Mouse (Mus musculus): ENCODE results near the gene Gpr171.
"Not testable (repeated sequence)": the region's sequence is repeated elsewhere in the genome, so short reads cannot be mapped to it uniquely, and the experiment has no call there.

Gene Gpr171

DNA sequence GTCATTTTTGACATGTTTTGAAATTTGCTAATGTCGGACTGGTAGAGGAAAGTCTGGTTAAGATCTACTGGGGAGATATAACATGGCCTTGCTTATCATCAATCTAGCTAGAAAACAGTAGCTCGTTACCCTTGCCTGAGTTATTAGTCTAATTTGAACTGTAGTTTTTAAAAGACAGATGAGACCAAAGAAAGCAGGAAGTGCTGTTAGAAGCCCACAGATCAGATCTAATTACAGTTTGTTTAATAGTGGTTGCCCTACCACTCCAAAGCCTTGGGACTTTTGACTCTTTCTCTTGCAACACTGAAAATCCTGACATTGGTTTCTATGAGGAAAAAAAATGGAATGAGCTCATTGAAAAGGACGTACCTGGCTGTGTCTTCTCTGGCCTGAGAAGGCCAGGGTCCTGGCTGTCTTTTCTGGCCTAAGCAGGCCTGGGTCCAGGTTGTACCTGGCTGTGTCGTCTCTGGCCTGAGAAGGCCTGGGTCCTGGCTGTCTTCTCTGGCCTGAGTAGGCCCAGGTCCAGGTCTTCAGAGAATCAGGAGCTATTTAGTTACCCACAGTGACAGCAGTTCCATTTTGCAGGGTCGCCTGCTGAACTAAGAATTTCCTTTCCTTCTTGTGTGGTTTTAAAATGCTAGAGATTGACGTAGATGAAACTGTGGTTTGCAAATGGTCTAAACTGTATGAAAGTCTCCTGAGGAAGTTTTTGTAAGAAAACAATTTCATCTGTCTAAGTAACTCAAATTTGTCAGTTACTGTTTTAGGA, at the start of gene Gpr171:
Gpr171 (minus strand) TSS at position 604 of the 769 bp plus-strand sequence.
- no peak for DNase-seq

DNA sequence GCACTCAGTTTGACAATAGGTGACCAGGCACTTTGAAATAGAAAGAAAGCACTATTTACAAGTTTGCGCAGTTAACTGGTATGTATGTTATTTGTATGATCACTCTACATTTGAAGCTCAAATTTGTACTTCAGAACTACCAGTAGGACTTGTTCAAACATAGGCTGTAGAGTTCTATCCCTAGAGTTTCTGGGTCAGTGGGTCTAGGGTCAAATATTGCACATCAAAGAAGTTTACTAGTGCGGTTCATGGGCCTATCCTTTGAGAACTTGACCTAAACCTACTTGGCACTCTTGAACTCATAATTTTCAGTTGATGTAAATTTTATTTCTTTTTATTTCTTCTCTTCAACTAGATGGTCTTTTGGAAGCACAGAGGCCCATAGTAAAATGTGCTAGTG, 49.0 kb upstream of the Gpr171 start:
- no peak for DNase-seq

GRCm38 (mm10) chr3:59149646-59150045, 48.0 kb upstream of the Gpr171 start:
- DNase-seq: no peak

DNA sequence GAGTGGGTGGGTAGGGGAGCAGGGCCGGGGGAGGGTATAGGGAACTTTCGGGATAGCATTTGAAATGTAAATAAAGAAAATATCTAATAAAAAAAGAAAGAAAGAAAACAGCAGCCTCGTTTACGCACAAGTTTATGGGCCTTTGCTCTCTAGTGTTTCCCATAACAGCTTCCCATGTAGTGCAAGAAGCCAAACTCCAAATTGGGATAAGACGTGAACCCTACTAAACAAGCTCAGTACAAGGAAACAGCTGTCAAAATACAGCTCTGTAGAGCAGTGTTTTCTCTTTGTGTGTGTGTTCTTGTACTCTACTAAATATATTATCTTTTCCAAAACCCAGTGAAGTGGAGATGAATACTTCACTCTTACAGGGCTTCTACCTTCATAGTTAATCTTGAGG, 43.6 kb upstream of the Gpr171 start:
- no peak for DNase-seq

DNA sequence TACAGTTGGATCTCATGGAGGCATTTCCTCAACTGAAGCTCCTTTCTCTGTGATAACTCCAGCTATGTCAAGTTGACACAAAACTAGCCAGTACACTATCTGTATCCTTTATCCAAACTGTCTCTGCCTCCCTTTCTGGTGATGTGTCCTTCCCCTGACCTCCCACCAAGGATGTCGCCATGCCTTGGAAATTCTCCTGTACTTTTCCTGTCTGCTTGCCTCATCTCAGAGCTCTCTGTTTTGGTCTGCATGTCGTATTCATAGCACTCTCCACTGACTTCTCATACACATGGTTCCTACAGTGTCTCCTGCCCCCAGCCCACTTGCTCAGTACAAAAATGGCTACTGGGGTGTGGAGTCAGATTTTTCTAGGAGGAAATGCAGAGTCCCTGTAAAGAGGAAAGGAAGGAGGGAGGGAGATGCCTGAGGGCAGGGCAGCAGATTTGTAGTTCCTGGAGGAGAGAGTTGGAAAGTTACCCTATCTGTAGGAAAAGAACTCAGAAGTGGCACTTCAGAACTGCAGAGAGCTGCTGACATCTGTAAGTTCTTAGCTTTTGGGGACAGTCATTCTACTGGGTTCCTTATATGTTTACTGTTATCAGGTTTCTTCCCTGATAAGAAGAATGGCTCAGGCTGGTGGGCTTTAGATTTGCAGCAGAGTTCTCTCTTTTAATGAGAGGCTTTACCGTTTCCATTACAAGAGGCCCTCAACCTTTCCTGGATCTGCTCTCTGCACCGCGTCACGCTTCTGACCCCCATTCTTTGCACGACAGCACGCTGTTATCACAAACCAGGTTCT, 40.1 kb upstream of the Gpr171 start:
- DNase-seq: no peak

DNA sequence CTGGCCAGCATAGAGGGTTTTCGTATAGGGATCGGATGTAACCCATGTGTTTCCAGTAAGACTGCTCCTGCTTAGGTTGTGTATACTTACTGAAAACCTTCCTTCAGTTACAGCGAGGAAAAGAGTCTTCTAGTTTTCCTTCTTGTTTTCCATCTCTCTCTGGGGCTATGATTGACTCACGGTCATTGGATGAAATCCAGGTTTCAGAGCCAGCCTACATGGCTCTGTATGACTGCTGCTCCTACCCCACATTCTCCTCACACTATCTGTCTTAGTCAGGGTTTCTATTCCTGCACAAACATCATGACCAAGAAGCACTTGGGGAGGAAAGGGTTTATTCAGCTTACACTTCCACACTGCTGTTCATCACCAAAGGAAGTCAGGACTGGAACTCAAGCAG, 39.3 kb upstream of the Gpr171 start:
- not testable (repeated sequence) for DNase-seq

- DNase-seq: no peak
Measured at GRCm38 (mm10) chr3:59140115-59140514, 38.5 kb upstream of the Gpr171 start.

- peak in 1 of 2 experiments; percentile 33 for DNase-seq
Measured at GRCm38 (mm10) chr3:59139651-59140051, 38.0 kb upstream of the Gpr171 start.

DNA sequence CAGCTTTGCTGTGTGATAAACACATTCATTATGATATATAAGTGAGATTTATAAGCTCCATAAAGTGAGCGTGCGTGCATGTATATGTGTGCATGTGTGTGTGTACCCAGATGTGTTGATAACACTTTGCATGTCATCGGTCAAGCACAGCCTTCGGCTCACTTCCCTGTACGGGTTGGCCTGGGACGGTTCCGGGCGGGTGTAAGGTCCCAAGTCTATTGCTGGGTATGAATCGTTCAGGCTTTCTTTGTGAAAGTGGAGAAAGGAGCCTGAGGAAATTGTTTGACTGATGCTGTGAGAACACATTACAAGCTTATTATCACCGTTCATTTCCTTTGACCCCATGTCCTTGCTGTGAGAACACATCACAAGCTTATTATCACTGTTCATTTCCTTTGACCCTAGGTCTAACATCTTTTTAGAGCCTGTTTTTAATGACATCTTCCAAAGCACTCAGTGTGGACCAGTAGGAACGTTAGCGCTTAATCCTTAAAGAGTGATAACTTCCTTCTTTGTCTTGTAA, 37.4 kb upstream of the Gpr171 start:
- DNase-seq: peak in 1 of 2 experiments; percentile 36

DNA sequence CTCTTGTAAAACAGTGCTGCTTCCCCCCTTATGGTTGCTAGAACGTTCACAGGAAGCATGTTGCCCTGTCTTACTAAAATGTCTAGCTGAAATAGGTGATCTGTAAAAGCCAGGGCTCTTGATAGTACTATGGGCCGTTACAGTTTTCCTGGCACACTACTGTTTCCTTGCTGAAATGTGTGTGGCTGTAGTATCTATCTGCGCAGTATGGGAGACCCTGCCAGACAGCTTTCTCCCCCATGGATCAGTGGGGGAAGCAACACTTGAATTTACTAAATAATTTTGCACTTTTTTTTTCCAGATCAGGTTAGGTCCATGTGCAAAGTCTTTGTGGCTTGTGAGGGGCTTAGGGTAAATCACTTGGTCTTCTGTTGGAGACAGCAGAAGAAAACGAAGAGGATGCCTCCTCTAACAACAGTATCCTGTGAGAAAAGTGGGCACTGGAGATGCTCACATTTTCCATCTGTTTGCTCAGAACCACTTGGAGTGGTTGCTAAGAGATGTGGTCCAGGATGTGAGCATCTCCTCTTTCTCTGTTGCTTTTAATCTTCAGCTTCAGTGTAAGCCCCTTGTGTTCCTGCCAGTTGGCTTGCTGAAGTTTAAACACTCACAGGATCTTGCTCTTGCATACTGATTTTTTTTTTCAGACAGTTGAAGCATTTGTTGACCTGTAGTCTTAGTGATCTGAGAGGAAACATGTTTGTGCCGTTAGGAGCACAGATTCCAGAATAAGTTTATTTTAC, 34.5 kb upstream of the Gpr171 start:
- no peak for DNase-seq

- no peak for DNase-seq
Measured at GRCm38 (mm10) chr3:59133189-59133588, 31.6 kb upstream of the Gpr171 start.

- DNase-seq: no peak
Measured at GRCm38 (mm10) chr3:59131966-59132365, 30.3 kb upstream of the Gpr171 start.

- no peak for DNase-seq
Measured at GRCm38 (mm10) chr3:59131081-59131480, 29.5 kb upstream of the Gpr171 start.

DNA sequence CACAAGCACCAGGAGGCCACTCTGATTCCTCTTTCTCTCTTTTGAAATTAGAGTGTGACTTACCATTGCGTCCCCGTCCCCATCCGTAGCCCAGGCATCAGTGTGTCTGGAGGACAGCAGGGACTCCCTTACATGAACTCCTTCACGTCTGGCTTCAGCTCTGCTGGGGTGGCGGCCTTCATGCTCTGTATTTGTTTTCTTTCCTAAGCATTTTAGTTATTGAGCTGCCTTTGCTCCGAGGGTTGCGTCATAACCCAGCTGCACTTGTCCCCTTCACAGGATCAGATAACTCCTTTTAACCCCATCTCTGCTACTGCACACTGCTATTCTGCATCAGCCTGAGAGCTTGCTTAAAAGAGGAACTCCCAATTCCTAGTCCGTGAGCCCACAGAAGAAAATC, 28.8 kb upstream of the Gpr171 start:
- peak; percentile 30 to 62 for DNase-seq

DNA sequence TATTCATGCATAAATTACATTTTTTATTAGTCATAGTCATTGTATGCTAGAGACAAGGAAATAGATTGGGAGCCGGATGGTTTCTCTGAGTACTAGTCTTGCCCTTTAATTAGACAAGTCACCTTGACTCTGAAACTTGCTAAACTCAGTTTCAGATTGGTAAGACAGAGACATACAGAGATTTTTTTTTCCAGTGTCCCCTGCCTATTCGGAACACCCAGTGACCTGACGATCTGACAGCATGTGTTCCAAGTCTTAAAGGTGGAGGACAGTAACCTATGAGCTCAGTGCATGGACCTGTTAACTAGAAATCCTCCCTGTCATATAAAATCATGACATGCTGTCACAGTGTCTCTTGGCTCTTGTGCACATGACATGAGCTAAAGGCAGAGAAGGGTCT, 27.9 kb upstream of the Gpr171 start:
- DNase-seq: no peak

DNA sequence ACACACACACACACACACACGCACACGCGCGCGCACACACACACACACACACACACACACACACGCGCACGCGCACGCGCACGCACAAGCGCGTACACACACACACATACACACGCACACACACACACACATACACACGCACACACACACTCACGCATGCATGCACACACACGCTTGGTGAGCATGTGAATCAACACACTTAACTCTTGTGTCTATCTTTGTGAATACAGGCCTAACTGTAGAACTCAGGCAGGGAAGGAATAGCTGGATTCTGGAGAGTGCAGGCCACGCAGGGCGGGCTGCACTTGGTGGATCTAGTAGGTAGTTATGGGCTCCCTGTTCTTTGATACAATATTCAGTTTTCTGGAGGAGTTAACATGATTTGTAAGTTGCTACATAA, 27.1 kb upstream of the Gpr171 start:
- no peak for DNase-seq

DNA sequence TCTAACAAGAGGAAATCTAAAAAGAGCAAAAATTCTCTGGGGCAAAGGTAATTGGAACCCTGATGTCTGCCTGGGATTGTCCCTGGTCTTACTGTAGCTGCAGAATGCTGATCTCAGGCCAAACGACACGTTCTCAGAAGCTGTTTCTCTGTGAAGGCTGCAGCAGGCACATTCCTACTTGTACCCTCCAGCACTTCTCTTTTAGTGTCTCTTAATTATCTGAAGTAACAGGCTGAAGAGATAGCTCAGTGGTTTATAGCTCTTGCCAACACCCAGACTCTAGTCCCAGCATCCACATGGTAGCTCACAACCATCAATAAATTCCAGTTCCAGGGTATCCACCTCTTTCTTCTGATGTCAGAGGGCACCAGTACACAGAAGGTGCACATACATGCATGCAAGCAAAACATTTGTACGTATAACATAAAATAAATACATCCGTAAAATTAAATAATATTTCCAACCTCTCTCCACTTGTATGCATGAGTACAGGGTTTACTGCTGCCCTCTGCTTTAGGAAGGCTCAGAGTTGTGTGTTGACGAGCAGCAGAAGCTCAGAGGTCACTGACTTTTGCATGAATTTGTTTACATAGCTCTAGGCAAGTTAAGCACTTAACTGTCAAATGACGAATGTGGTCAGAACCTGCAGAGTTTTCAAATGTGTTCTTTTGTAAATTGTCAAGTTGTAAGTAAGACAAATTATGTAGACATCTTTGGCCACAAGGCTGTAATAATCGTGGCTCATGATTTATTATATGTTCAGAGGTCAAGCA, 24.3 kb upstream of the Gpr171 start:
- DNase-seq: no peak

DNA sequence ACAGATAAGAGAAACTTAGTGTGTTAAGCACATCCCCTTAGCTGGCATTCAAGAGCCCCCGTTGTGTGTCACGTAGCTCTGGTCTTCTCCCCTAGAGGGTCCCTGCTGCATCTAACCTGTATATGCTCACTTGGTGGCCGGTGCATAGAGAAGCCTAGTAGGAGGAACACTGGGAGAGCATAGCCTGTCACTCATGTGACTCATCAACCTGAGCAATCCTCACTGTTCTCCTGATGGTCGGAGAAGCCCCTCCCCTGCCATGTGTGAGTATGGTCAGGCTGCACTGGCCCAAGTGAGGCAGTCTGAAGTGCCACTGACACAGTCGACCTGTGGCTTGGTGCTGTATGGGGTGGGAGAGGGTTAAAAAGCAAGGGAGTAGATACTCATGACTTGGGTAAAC, 23.4 kb upstream of the Gpr171 start:
- no peak for DNase-seq

GRCm38 (mm10) chr3:59121780-59122449, 20.3 kb upstream of the Gpr171 start:
- DNase-seq: no peak

- DNase-seq: no peak
Measured at GRCm38 (mm10) chr3:59121067-59121730, 19.6 kb upstream of the Gpr171 start.

DNA sequence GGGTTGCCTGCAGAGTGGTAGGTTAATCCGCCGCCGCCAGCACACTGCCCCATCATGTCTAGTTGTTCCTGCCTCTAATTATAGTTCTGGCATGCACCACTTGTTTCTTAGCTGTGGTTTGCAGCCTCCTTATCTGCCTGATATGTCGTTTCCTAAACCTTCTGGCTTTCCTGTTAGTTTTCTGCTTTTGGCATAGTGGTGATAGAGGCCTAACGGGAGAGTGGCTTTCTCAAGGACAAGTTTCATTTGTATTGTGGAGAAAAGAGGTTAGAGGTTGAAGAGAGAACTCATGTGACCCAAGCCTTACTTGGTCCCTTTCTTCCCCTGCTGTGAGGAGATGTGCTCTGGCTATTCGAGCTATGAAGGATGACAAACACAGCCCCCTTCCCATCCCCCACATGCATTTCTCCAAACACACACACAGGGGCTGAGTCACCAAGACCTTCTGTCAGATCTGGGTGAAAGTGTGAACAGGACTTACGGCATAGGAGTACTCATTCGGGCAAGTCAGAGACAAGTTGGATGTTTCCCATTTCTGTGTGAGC, 12.4 kb upstream of the Gpr171 start:
- no peak for DNase-seq

Data from kidney, postnatal 25 days (tissue).